Mouse (Mus musculus): Measurements from ENCODE around the gene Mrpl52.

DNA sequence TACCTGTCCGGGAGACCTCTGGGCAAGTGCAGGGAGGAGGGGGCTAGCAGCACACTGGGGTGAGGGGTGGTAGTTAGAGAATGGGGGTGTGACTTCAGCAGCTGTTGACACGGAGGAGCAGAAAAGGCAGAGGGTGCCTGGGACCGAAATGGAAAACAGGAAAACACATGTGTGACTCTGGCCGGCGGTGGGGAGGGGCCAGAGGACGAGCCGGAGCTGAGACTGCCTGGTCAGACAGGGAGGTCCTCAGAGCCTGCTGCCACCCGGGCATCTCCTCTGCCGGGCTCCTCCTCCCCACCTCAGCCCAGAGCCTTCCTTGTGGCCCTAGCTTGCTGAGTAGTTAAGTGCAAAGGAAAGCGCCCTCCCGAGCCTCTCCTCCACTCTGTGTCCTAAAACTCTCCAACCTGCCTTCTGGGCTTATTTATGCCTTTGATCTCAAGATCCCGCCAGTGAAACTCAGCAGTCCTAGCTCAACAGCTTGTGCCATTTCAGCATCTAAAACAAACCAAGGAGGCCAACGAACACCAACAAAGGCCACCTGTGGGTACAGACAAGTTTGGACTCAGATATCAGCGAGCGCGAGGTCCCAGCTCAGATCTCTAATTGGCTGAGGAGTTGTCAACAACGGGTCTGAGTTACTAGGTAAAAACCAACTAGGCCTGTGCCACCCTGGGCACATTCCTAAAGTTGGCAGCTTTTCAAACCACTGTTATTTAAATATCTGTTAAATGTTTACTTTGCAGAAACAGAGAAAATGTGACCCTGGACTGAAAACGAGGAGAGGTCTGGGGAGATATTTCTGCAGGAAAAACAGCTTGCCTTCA lies 12.6 kb upstream of the Mrpl52 start:
- TF ChIP-seq USF1 (IDR thresholded peaks at IDR 0.05; ENCODE audit: low read depth, low read length) (no peak), MYB (IDR thresholded peaks at IDR 0.05; ENCODE audit: low read depth, low read length) (no peak), CTCF (IDR thresholded peaks at IDR 0.05 in 2 of 3, conservative IDR thresholded peaks at IDR 0.05 in 1 of 3; ENCODE audit: control insufficient read depth in 1 of 3, insufficient read depth in 1 of 3, low read depth in 2 of 3, low read length in 3 of 3, poor library complexity in 1 of 3, severe bottlenecking in 1 of 3) (no peak), ETS1 (IDR thresholded peaks at IDR 0.05; ENCODE audit: low read depth, low read length) (no peak), EP300 (IDR thresholded peaks at IDR 0.05; ENCODE audit: low read depth in 1 of 2, low read length in 2 of 2) (no peak), POLR2A (IDR thresholded peaks at IDR 0.05; ENCODE audit: control insufficient read depth in 1 of 2, insufficient read depth in 1 of 2, low read depth in 1 of 2, low read length in 2 of 2, poor library complexity in 1 of 2) (no peak), MAFK (IDR thresholded peaks at IDR 0.05; ENCODE audit: borderline replicate concordance, low read depth, low read length) (no peak), TAL1 (IDR thresholded peaks at IDR 0.05; ENCODE audit: low read length) (no peak), MXI1 (IDR thresholded peaks at IDR 0.05; ENCODE audit: low read depth, low read length) (no peak), ZMIZ1 (IDR thresholded peaks at IDR 0.05; ENCODE audit: low read depth, low read length) (no peak), POLR2AphosphoS2 (IDR thresholded peaks at IDR 0.05; ENCODE audit: low read length) (no peak), CHD1 (IDR thresholded peaks at IDR 0.05; ENCODE audit: low read depth, low read length) (no peak)

Data from MEL (cell line).